Mouse (Mus musculus) C2C12 (cell line): ENCODE measurements around the gene Syt15.

Source experiments
- CTCF ChIP-seq: IDR thresholded peaks from one replicate; pipeline ENCODE4 v1.5.1; 2011; ENCODE audit not compliant: control insufficient read depth, insufficient read depth, insufficient read length
- MYOG ChIP-seq: IDR thresholded peaks from one replicate; pipeline ENCODE4 v1.6.1; 2011; ENCODE audit not compliant: control insufficient read depth, insufficient read length; ENCODE audit errors: extremely low read depth

DNA sequence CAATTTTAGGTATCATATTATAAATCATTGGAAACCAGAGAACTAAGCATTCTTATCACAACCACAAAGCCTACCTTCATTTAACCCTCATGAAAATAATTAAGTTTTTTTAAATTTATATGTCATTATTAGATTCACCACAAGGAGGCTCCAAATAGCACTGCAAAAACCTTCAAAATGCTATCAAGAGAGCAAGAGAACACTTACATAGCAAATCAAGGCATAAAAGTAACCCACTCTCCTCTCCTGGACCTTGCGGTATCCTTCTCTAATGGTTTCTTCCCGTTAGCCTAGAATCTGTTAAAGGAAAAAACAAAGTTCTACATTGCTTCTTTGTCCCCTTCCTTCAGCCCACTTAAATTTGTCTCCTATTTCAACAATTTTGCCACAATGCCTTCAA, 53.9 kb downstream of the Syt15 start:
- TF ChIP-seq MYOG = no peak
- TF ChIP-seq CTCF = no peak
